Mouse (Mus musculus) kidney, postnatal 0 days (tissue): Measurements from ENCODE around the gene Gm10491. TPM values are rescaled to one million over a fixed set of nuclear protein-coding genes. Genes with fewer than 3 reads are reported as not detected.

Source experiments
- ATAC-seq: fragments of 200-750 bp; cut with Nextera tagmentation; replicated peaks from 2 replicates; pipeline ENCODE4 v1.8.0; 2017; ENCODE audit warnings: low read depth, moderate number of reproducible peaks, moderate TSS enrichment, moderate library complexity; ENCODE audit not compliant: low FRiP score
- DNase-seq: peaks from one replicate; pipeline ENCODE4 v3.0.0-alpha.2; 2016; ENCODE audit warnings: low spot score
- H3K27ac ChIP-seq: fragments of 300-500 bp; sonication (generic); 2 replicates; pipeline ENCODE4 v1.5.1; 2014; ENCODE audit warnings: mild to moderate bottlenecking
- H3K27me3 ChIP-seq: fragments of 300-500 bp; sonication (generic); 2 replicates; pipeline ENCODE4 v1.6.1; 2014; ENCODE audit warnings: low read length, mixed read lengths; ENCODE audit not compliant: insufficient read depth
- H3K36me3 ChIP-seq: fragments of 300-500 bp; sonication (generic); 2 replicates; pipeline ENCODE4 v1.6.1; 2014; ENCODE audit warnings: low read length, mixed read lengths; ENCODE audit not compliant: insufficient read depth
- H3K4me1 ChIP-seq: fragments of 300-500 bp; sonication (generic); replicated peaks from 2 replicates; pipeline ENCODE4 v1.6.1; 2014; ENCODE audit warnings: antibody characterized with exemption, low read length, mixed read lengths; ENCODE audit not compliant: insufficient read depth
- H3K4me2 ChIP-seq: fragments of 300-500 bp; sonication (generic); 2 replicates; pipeline ENCODE4 v1.6.1; 2014; ENCODE audit warnings: mild to moderate bottlenecking, low read length, moderate library complexity, mixed read lengths
- H3K4me3 ChIP-seq: fragments of 300-500 bp; sonication (generic); replicated peaks from 2 replicates; pipeline ENCODE4 v1.5.1; 2014; ENCODE audit warnings: low read depth, low read length
- H3K9ac ChIP-seq: fragments of 300-500 bp; sonication (generic); 2 replicates; pipeline ENCODE4 v1.6.1; 2014; ENCODE audit warnings: low read depth, low read length
- H3K9me3 ChIP-seq: fragments of 300-500 bp; sonication (generic); replicated peaks from 2 replicates; pipeline ENCODE4 v1.6.1; 2016; ENCODE audit warnings: low read length, inconsistent platforms, mixed read lengths
- CTCF ChIP-seq: IDR thresholded peaks from 2 replicates; pipeline ENCODE4 v1.5.1; 2016; ENCODE audit warnings: antibody characterized with exemption, low read depth, mild to moderate bottlenecking, moderate library complexity
- WGBS: fragments of 180-500 bp; shearing (Covaris S2); extraction: QIAGEN DNeasy Blood & Tissue Kit; methylation state at CpG from one replicate; pipeline ENCODE4 v1.1.7; 2014; 5-methylcytosine and 5-hydroxymethylcytosine counted together
- polyA plus RNA-seq: library from polyadenylated mRNA; unstranded; fragments of >200 nt; fragmentation: Nextera tagmentation; extraction: Ambion mirVana; gene quantifications from 2 replicates; pipeline ENCODE4 v1.2.1, GENCODE M21; 2015

Gene Gm10491
- polyA plus RNA-seq, 1 experiment from 2014 or later = not detected

GRCm38 (mm10) chrX:7936874-7937273 is 29.2 kb upstream of the Gm10491 start:
- WGBS = 57% methylated on average over 11 of the region's 11 CpGs
- ATAC-seq (no peak), DNase-seq (no peak)
- Histone ChIP-seq H3K4me2 (no peak overlapping the region), H3K9ac (no peak overlapping the region), H3K27ac (no peak overlapping the region), H3K27me3 (no peaks in the 10 kb centered on the region), H3K4me1 (no peaks in the 10 kb centered on the region), H3K9me3 (no peaks in the 10 kb centered on the region), H3K4me3 (no peak overlapping the region), H3K36me3 (0 out of 2 replicates have a peak, but pooled peaks cover 4% of the 10 kb centered on the region)
- peak; percentile 37; the same call in 1 of the 2 replicates for TF ChIP-seq CTCF

GRCm38 (mm10) chrX:7928270-7928790 is 20.7 kb upstream of the Gm10491 start, which contains the start of gene Eras:
TSS of gene Eras (minus strand) at chrX:7928607.
- no peak within 1 kb of the TSS for H3K9ac ChIP-seq
- no peak within 1 kb of the TSS for H3K4me3 ChIP-seq
- 0 out of 2 replicates have a peak, but pooled peaks have one; percentile 46 for ATAC-seq
- no peaks in the 10 kb centered on the region for H3K9me3 ChIP-seq
- no peaks in the 10 kb centered on the region for H3K4me1 ChIP-seq
- WGBS = 22% methylated on average over 19 of the region's 19 CpGs
- H3K27me3 ChIP-seq = 0 out of 2 replicates have a peak, but pooled peaks cover 3% of the 10 kb centered on the region
- no peak within 1 kb of the TSS for H3K4me2 ChIP-seq
- H3K27ac ChIP-seq = no peak within 1 kb of the TSS
- no peak for TF ChIP-seq CTCF
- H3K36me3 ChIP-seq = no peaks in the 10 kb centered on the region
- no peak for DNase-seq

GRCm38 (mm10) chrX:7927116-7927515 is 19.5 kb upstream of the Gm10491 start:
- Histone ChIP-seq H3K4me1 (no peaks in the 10 kb centered on the region), H3K36me3 (no peaks in the 10 kb centered on the region), H3K27ac (no peak overlapping the region), H3K9me3 (no peaks in the 10 kb centered on the region), H3K9ac (no peak overlapping the region), H3K27me3 (0 out of 2 replicates have a peak, but pooled peaks cover 6% of the 10 kb centered on the region), H3K4me3 (no peak overlapping the region), H3K4me2 (no peak overlapping the region)
- no peak for ATAC-seq
- WGBS = 37% methylated on average over 10 of the region's 10 CpGs
- TF ChIP-seq CTCF = no peak
- DNase-seq = no peak

GRCm38 (mm10) chrX:7926266-7926665 is 18.6 kb upstream of the Gm10491 start:
- H3K36me3 ChIP-seq = no peaks in the 10 kb centered on the region
- H3K27ac ChIP-seq = no peak overlapping the region
- H3K9me3 ChIP-seq = no peaks in the 10 kb centered on the region
- H3K27me3 ChIP-seq = peaks cover 13% of the 10 kb centered on the region; the same call in 1 of the 2 replicates
- no peak overlapping the region for H3K9ac ChIP-seq
- no peak for TF ChIP-seq CTCF
- no peaks in the 10 kb centered on the region for H3K4me1 ChIP-seq
- DNase-seq = no peak
- no peak overlapping the region for H3K4me2 ChIP-seq
- WGBS = 70% methylated on average over 6 of the region's 6 CpGs
- ATAC-seq = no peak
- H3K4me3 ChIP-seq = no peak overlapping the region

GRCm38 (mm10) chrX:7922032-7922431 is 14.4 kb upstream of the Gm10491 start:
- Histone ChIP-seq H3K4me1 (no peaks in the 10 kb centered on the region), H3K4me3 (peak overlapping the region; percentile 16; the same call in 1 of the 2 replicates), H3K9ac (no peak overlapping the region), H3K27ac (no peak overlapping the region), H3K9me3 (no peaks in the 10 kb centered on the region), H3K27me3 (peaks cover 14% of the 10 kb centered on the region; the same call in 1 of the 2 replicates), H3K4me2 (peak overlapping the region; percentile 38), H3K36me3 (no peaks in the 10 kb centered on the region)
- no peak for TF ChIP-seq CTCF
- no peak for DNase-seq
- WGBS = 19% methylated on average over 44 of the region's 48 CpGs
- no peak for ATAC-seq

GRCm38 (mm10) chrX:7919601-7920383 is 12.2 kb upstream of the Gm10491 start, which contains the start of gene Pcsk1n:
TSS of gene Pcsk1n (plus strand) at chrX:7919822.
- H3K9me3 ChIP-seq = no peaks in the 10 kb centered on the region
- no peak for TF ChIP-seq CTCF
- H3K27me3 ChIP-seq = peaks cover 14% of the 10 kb centered on the region; the same call in 1 of the 2 replicates
- DNase-seq = no peak
- ATAC-seq = no peak
- H3K27ac ChIP-seq = no peak within 1 kb of the TSS
- WGBS = 26% methylated on average over 40 of the region's 40 CpGs
- 0 out of 2 replicates have a peak within 1 kb of the TSS, but pooled peaks have one; percentile 9 for H3K4me3 ChIP-seq
- H3K4me2 ChIP-seq = peak within 1 kb of the TSS; percentile 27; the same call in 1 of the 2 replicates
- H3K4me1 ChIP-seq = no peaks in the 10 kb centered on the region
- H3K9ac ChIP-seq = no peak within 1 kb of the TSS
- H3K36me3 ChIP-seq = no peaks in the 10 kb centered on the region
